Mouse (Mus musculus) gastrocnemius, postnatal 14 days (tissue): ENCODE data around the gene A4galt. TPM values are rescaled to one million over a fixed set of nuclear protein-coding genes. Genes with fewer than 3 reads are reported as not detected.
"Not testable (repeated sequence)": the region's sequence is repeated elsewhere in the genome, so short reads cannot be mapped to it uniquely, and the experiment has no call there.

Experiments
- DNase-seq: peaks from one replicate; pipeline ENCODE4 v3.0.0; 2021; ENCODE audit warnings: mixed read lengths
- intact Hi-C: fragments of 180-260 bp; cut with DNase I; formaldehyde crosslinking; loops from one replicate; pipeline ENCODE4 v1.15.1; 2025; ENCODE audit warnings: low total_unique reads
- total RNA-seq, 2 experiments: library from RNA; stranded (reverse); gene quantifications; 2 replicates each; pipeline ENCODE4 v1.2.3; 2021

A4galt gene
- total RNA-seq, 2 experiments from 2014 or later = 5.7 to 7.4 TPM

- DNase-seq = no peak
- intact Hi-C loops = no loop called here
Observed at GRCm38 (mm10) chr15:83273017-83273416, 21.4 kb upstream of the A4galt start.

GRCm38 (mm10) chr15:83271221-83271620 lies 19.6 kb upstream of the A4galt start:
- intact Hi-C loops, DNase-seq: not testable (repeated sequence)

GRCm38 (mm10) chr15:83269985-83270384 lies 18.4 kb upstream of the A4galt start:
- DNase-seq, intact Hi-C loops: not testable (repeated sequence)

- intact Hi-C loops = not testable (repeated sequence)
- DNase-seq = peak; percentile 48
Observed at GRCm38 (mm10) chr15:83268428-83268827, 16.9 kb upstream of the A4galt start.

GRCm38 (mm10) chr15:83265269-83265668 lies 13.7 kb upstream of the A4galt start:
- intact Hi-C loops = no loop called here
- no peak for DNase-seq

- intact Hi-C loops = no loop called here
- no peak for DNase-seq
Observed at GRCm38 (mm10) chr15:83263405-83263804, 11.8 kb upstream of the A4galt start.

GRCm38 (mm10) chr15:83257906-83258305 lies 6.3 kb upstream of the A4galt start:
- intact Hi-C loops = no loop called here
- DNase-seq = peak; percentile 38

GRCm38 (mm10) chr15:83256491-83256890 lies 4.9 kb upstream of the A4galt start:
- DNase-seq = no peak
- intact Hi-C loops = no loop called here

GRCm38 (mm10) chr15:83255944-83256343 lies 4.4 kb upstream of the A4galt start:
- intact Hi-C loops = no loop called here
- DNase-seq = no peak

GRCm38 (mm10) chr15:83255191-83255782 lies 3.7 kb upstream of the A4galt start:
- DNase-seq = no peak
- intact Hi-C loops = no loop called here

- intact Hi-C loops = loop anchor here (5.0 kb wide), 1 partner anchor 42 kb away; no protein-coding TSS in a partner anchor
- no peak for DNase-seq
Observed at GRCm38 (mm10) chr15:83254372-83255070, 2.9 kb upstream of the A4galt start.

- peak; percentile 50 for DNase-seq
- intact Hi-C loops = loop anchor here (5.0 kb wide), 1 partner anchor 40 kb away; no protein-coding TSS in a partner anchor
Observed at GRCm38 (mm10) chr15:83252060-83252459, 486 bp upstream of the A4galt start.

- intact Hi-C loops = loop anchor here (5.0 kb wide), 1 partner anchor 38 kb away; no protein-coding TSS in a partner anchor
Observed at GRCm38 (mm10) chr15:83250651-83251175, 861 bp downstream of the A4galt start.

GRCm38 (mm10) chr15:83249535-83250287 lies 1.9 kb downstream of the A4galt start:
- no peak for DNase-seq
- intact Hi-C loops = loop anchor here (5.0 kb wide), 1 partner anchor 37 kb away; no protein-coding TSS in a partner anchor

More at GRCm38 (mm10) chr15:83250651-83251175, 861 bp downstream of the A4galt start:
- no peak for DNase-seq

- intact Hi-C loops = no loop called here
- DNase-seq = no peak
Observed at GRCm38 (mm10) chr15:83248236-83248844, 3.2 kb downstream of the A4galt start.

GRCm38 (mm10) chr15:83244371-83244770 lies 7.2 kb downstream of the A4galt start:
- no peak for DNase-seq
- intact Hi-C loops = no loop called here

- intact Hi-C loops = no loop called here
Observed at GRCm38 (mm10) chr15:83241961-83242680, 9.5 kb downstream of the A4galt start.

GRCm38 (mm10) chr15:83241497-83241896 lies 10.1 kb downstream of the A4galt start:
- intact Hi-C loops = no loop called here
- DNase-seq = no peak

More at GRCm38 (mm10) chr15:83241961-83242680, 9.5 kb downstream of the A4galt start:
- DNase-seq = no peak
